ENCODE assay signal across 32 mouse cellular contexts in the genomic region with DNA sequence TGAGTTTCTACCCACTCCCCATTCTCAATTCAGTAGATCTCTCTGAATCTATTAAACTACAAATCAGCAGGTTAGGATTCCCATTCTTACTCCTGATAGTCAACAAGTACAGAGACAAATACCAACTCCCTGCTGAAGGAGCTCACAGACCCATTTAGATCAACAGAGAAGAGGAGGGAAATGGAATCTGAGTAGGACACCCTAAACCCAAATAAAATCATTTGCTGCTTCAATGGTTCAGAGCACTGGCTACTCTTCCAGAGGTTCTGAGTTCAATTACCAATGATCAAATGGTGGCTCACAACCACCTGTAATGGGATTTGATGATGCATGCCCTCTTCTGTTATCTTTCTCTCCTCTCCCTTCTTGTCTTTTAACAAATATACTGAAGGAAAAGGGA.
"Had no signal": no experiment of that assay in that cellular context is flagged by ENCODE, and none has a peak within 500 bp of the region (broad histone marks: within the 10 kb centered on the region; RNA-seq: fewer than 3 reads in every experiment).

No protein-coding gene starts in this region.

- H3K36me3 ChIP-seq: limb, embryonic 10.5 days; limb, embryonic 12.5 days; limb, embryonic 13.5 days; limb, embryonic 15.5 days; liver, embryonic 12.5 days; liver, embryonic 13.5 days; liver, embryonic 15.5 days; lung, embryonic 15.5 days; midbrain, embryonic 10.5 days; midbrain, embryonic 12.5 days; midbrain, embryonic 13.5 days; midbrain, embryonic 15.5 days; neural tube, embryonic 12.5 days had no signal

- H3K4me2 ChIP-seq: limb, embryonic 12.5 days; limb, embryonic 13.5 days; limb, embryonic 15.5 days; liver, embryonic 11.5 days; liver, embryonic 12.5 days; liver, embryonic 13.5 days; liver, embryonic 15.5 days; lung, embryonic 14.5 days; lung, embryonic 15.5 days; midbrain, embryonic 11.5 days; midbrain, embryonic 12.5 days; midbrain, embryonic 13.5 days; midbrain, embryonic 15.5 days; neural tube, embryonic 12.5 days had no signal

- H3K4me3 ChIP-seq: limb, embryonic 10.5 days; limb, embryonic 12.5 days; limb, embryonic 13.5 days; limb, embryonic 15.5 days; liver, embryonic 12.5 days; liver, embryonic 13.5 days; liver, embryonic 15.5 days; lung, embryonic 15.5 days; megakaryocyte, embryonic 14.5 days; midbrain, embryonic 10.5 days; midbrain, embryonic 12.5 days; midbrain, embryonic 13.5 days; midbrain, embryonic 15.5 days; myocyte; neural tube, embryonic 12.5 days had no signal

- DNase-seq: left cerebral cortex, postnatal 4 days; liver; liver, embryonic 13.5 days; liver, postnatal 0 days; lung, adult 18-20 months; lung, adult 2 months; lung, embryonic 14.5 days; lung, postnatal 10 days; lung, postnatal 14 days; lung, postnatal 36 days; lung, postnatal 4 days; midbrain, embryonic 14.5 days had no signal

- H3K27me3 ChIP-seq: limb, embryonic 12.5 days; limb, embryonic 13.5 days; limb, embryonic 15.5 days; liver, embryonic 12.5 days; liver, embryonic 13.5 days; liver, embryonic 15.5 days; lung, embryonic 15.5 days; megakaryocyte, embryonic 14.5 days; midbrain, embryonic 12.5 days; midbrain, embryonic 13.5 days; midbrain, embryonic 15.5 days; neural tube, embryonic 12.5 days had no signal

- ATAC-seq: liver, embryonic 12.5 days; liver, postnatal 0 days; lung, postnatal 0 days; midbrain, embryonic 13.5 days; midbrain, embryonic 15.5 days; midbrain, embryonic 16.5 days had no signal

- H3K9me3 ChIP-seq: limb, embryonic 10.5 days; limb, embryonic 12.5 days; limb, embryonic 13.5 days; limb, embryonic 15.5 days; liver, embryonic 12.5 days; liver, embryonic 13.5 days; liver, embryonic 15.5 days; lung, embryonic 15.5 days; midbrain, embryonic 10.5 days; midbrain, embryonic 12.5 days; midbrain, embryonic 13.5 days; midbrain, embryonic 15.5 days; neural tube, embryonic 12.5 days had no signal

- H3K4me1 ChIP-seq: limb, embryonic 10.5 days; limb, embryonic 12.5 days; limb, embryonic 13.5 days; limb, embryonic 15.5 days; liver, embryonic 12.5 days; liver, embryonic 13.5 days; liver, embryonic 15.5 days; lung, embryonic 15.5 days; megakaryocyte, embryonic 14.5 days; midbrain, embryonic 10.5 days; midbrain, embryonic 12.5 days; midbrain, embryonic 13.5 days; neural tube, embryonic 12.5 days had no signal

- H3K27ac ChIP-seq: limb, embryonic 10.5 days; limb, embryonic 12.5 days; limb, embryonic 13.5 days; limb, embryonic 15.5 days; liver, embryonic 12.5 days; liver, embryonic 13.5 days; liver, embryonic 14.5 days; liver, embryonic 15.5 days; lung, embryonic 15.5 days; macrophage; midbrain, embryonic 10.5 days; midbrain, embryonic 12.5 days; midbrain, embryonic 13.5 days; midbrain, embryonic 15.5 days; neural tube, embryonic 12.5 days had no signal

- H3K9ac ChIP-seq: limb, embryonic 12.5 days; limb, embryonic 13.5 days; limb, embryonic 15.5 days; liver, embryonic 12.5 days; liver, embryonic 13.5 days; liver, embryonic 14.5 days; liver, embryonic 15.5 days; liver, postnatal 0 days; lung, embryonic 14.5 days; lung, embryonic 15.5 days; midbrain, embryonic 12.5 days; midbrain, embryonic 13.5 days; midbrain, embryonic 15.5 days; neural tube, embryonic 12.5 days had no signal
